9 mouse cellular contexts compared by ENCODE assay signal in genomic region chr17:86769330-86770211, GRCm38 (mm10). TPM values are rescaled to one million over a fixed set of nuclear protein-coding genes. Genes with fewer than 3 reads are reported as not detected.
DNase-seq lines count a peak whose midpoint lies in the region; ATAC-seq and TF ChIP-seq lines count a peak whose summit lies in the region.
"Had no signal": no experiment of that assay in that cellular context is flagged by ENCODE, and none has a peak within 500 bp of the region (broad histone marks: within the 10 kb centered on the region; RNA-seq: fewer than 3 reads in every experiment).

No protein-coding gene starts in this region.

- peak overlapping the region; percentile 91 for H3K27ac ChIP-seq in gastrocnemius, adult 2 months
- H3K27ac ChIP-seq in heart, embryonic 14.5 days (replicated peaks in 1 of 2; ENCODE audit: control insufficient read depth in 1 of 2, insufficient read depth in 1 of 2, low read depth in 2 of 2, low read length in 2 of 2): peak overlapping the region; percentile 34 to 77
- 0 out of 2 replicates have a peak overlapping the region, but pooled peaks have one; percentile 20 for H3K27ac ChIP-seq in limb, embryonic 10.5 days

- H3K27me3 ChIP-seq in heart, embryonic 14.5 days (ENCODE audit: control insufficient read depth, insufficient read depth, low read length): no peaks in the 10 kb centered on the region; the same call in 1 of the 2 replicates
- H3K27me3 ChIP-seq in limb, embryonic 10.5 days (ENCODE audit: low read depth, poor library complexity, severe bottlenecking): no peaks in the 10 kb centered on the region
- H3K27me3 ChIP-seq: CH12.LX had no signal

- H3K4me3 ChIP-seq in gastrocnemius, adult 2 months: peak overlapping the region; percentile 54
- no peak overlapping the region for H3K4me3 ChIP-seq in heart, embryonic 14.5 days (ENCODE audit: control insufficient read depth in 1 of 2, insufficient read depth in 1 of 2, low read depth in 1 of 2, low read length in 2 of 2)
- no peak overlapping the region for H3K4me3 ChIP-seq in limb, embryonic 10.5 days

- no peaks in the 10 kb centered on the region for H3K9me3 ChIP-seq in heart, embryonic 14.5 days (ENCODE audit: control insufficient read depth, low read length)
- H3K9me3 ChIP-seq in limb, embryonic 10.5 days (replicated peaks): no peaks in the 10 kb centered on the region

- H3K36me3 ChIP-seq in heart, embryonic 14.5 days (ENCODE audit: control insufficient read depth, insufficient read depth, low read length): no peaks in the 10 kb centered on the region
- H3K36me3 ChIP-seq in limb, embryonic 10.5 days: no peaks in the 10 kb centered on the region

- peak; percentile 73 for ATAC-seq in heart, embryonic 14.5 days (ENCODE audit: insufficient number of reproducible peaks, insufficient read depth, low FRiP score, low read depth)

- 48% methylated on average over 16 of the region's 16 CpGs for WGBS in heart, embryonic 14.5 days
- WGBS in limb, embryonic 10.5 days: 82% methylated on average over 16 of the region's 16 CpGs

- TF ChIP-seq CTCF in gastrocnemius, adult 2 months (IDR thresholded peaks at IDR 0.05): no peak; the same call in 1 of the 2 replicates

- peak; percentile 82 for DNase-seq in gastrocnemius, adult 2 months
- DNase-seq in gastrocnemius, postnatal 4 days (ENCODE audit: low spot score in 2 of 2): no peak
- DNase-seq in adrenal gland, postnatal 25 days: peak; percentile 70
- no peak for DNase-seq in limb, embryonic 10.5 days (ENCODE audit: low spot score)
- DNase-seq in ovary, postnatal 14 days (ENCODE audit: low spot score): peak; percentile 50
- no peak for DNase-seq in right cerebral cortex, postnatal 4 days
- no peak for DNase-seq in thymus, postnatal 14 days

- peaks cover 19 to 38% of the 10 kb centered on the region in 2 experiments for H3K4me1 ChIP-seq in heart, embryonic 14.5 days (ENCODE audit: control insufficient read depth in 2 of 2, insufficient read depth in 2 of 2, low read length in 2 of 2)
- peaks cover 32% of the 10 kb centered on the region for H3K4me1 ChIP-seq in limb, embryonic 10.5 days

- intact Hi-C loops in gastrocnemius, adult 2 months (cut with DNase I): no loop called here

- no peak overlapping the region for H3K9ac ChIP-seq in heart, embryonic 14.5 days (ENCODE audit: low read length)

- peak overlapping the region; percentile 7; the same call in 1 of the 2 replicates for H3K4me2 ChIP-seq in heart, embryonic 14.5 days (ENCODE audit: low read length)

RNA-seq across cellular contexts. Expression of gene Epas1, which starts 16.1 kb away (rescaled TPM):
- 100 to 1,000 TPM in 1 of 2 experiments, 10 to 100 TPM in 1; 96.6 to 127 TPM for total RNA-seq in gastrocnemius, adult 2 months (2021)
- total RNA-seq in gastrocnemius, postnatal 4 days (2021): 10 to 100 TPM; 51.0 to 57.3 TPM
- total RNA-seq in adrenal gland, postnatal 25 days (2021): 174 and 183 TPM in 2 replicates
- 13.7 and 15.6 TPM in 2 replicates for polyA plus RNA-seq in heart, embryonic 14.5 days (2014; fragmentation: Nextera tagmentation; extraction: Ambion mirVana)
- polyA plus RNA-seq in limb, embryonic 10.5 days (2016; fragmentation: Nextera tagmentation; extraction: Ambion mirVana): 2.8 and 2.9 TPM in 2 replicates

Comparison
In these comparisons a context has a peak if more than half of its experiments do, and no peak if none do; other contexts are left out.
1. DNase-seq: peak in gastrocnemius, adult 2 months (single experiment), adrenal gland, postnatal 25 days (single experiment) and ovary, postnatal 14 days (single experiment); none in gastrocnemius, postnatal 4 days (0 of 2), limb, embryonic 10.5 days (single experiment), right cerebral cortex, postnatal 4 days (single experiment) and thymus, postnatal 14 days (single experiment).
2. H3K27ac ChIP-seq: peak in every context shown above with its lines; median percentile 91 in gastrocnemius, adult 2 months; 56 in heart, embryonic 14.5 days; 20 in limb, embryonic 10.5 days.